Mouse (Mus musculus): Measurements from ENCODE around the gene Slitrk6. TPM values are rescaled to one million over a fixed set of nuclear protein-coding genes. Genes with fewer than 3 reads are reported as not detected.

The Slitrk6 gene
- not detected for total RNA-seq (2023)

GRCm38 (mm10) chr14:110754484-110755307 lies at the start of gene Slitrk6:
Gene Slitrk6, minus strand, starts transcription at chr14:110755149.

